Mouse (Mus musculus) G1E-ER4 (cell line): Measurements from ENCODE around the gene Ift81. TPM values are rescaled to one million over a fixed set of nuclear protein-coding genes. Genes with fewer than 3 reads are reported as not detected.

Source experiments
- GATA1 ChIP-seq: IDR thresholded peaks from one replicate; pipeline ENCODE4 v1.8.0; 2012; ENCODE audit warnings: low read length, inconsistent platforms
- polyA plus RNA-seq: library from polyadenylated mRNA; stranded (reverse); fragments of >175 nt; gene quantifications from 2 replicates; pipeline ENCODE4 v1.2.3, GENCODE M21; 2012

The Ift81 gene
- polyA plus RNA-seq, 1 experiment = 1.1 TPM

DNA sequence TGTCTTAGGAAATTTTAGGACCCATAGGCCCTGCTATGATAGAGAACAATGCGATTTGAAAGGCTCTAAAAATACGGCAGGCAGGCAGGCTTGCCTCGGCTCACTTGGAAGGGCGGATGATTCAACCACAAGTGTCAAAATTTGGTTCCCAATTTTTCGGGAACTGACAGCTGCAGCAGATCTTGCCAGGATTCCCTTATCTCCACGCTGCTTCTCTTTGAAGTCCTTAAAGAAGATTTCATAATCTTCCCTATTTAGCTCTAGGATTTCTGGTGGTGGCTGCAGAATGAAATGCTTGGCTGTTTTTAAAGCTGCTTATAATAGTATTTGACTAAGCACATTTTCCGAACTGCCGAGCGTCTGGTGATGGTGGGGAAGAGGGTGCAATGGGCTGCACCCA lies 28.8 kb downstream of the Ift81 start:
- no peak for TF ChIP-seq GATA1

DNA sequence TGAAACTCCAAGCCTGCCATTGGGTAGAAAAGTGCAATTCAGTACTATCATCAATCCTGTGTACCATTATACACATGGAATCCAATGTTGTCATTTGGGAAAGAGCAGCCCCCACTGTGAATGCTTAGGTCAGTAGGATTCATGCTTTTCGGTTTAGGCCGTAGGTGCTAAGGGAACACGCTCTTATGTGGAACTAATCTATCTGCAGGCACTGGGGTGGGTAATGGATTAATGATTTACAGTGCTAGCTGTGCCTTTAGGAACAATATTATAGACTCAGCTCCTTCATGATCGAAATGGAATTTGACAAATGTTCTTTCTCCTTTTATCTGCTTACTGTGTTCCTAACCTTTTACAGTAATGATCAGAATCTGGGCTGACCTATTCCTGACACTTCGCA lies 30.2 kb downstream of the Ift81 start:
- no peak for TF ChIP-seq GATA1

DNA sequence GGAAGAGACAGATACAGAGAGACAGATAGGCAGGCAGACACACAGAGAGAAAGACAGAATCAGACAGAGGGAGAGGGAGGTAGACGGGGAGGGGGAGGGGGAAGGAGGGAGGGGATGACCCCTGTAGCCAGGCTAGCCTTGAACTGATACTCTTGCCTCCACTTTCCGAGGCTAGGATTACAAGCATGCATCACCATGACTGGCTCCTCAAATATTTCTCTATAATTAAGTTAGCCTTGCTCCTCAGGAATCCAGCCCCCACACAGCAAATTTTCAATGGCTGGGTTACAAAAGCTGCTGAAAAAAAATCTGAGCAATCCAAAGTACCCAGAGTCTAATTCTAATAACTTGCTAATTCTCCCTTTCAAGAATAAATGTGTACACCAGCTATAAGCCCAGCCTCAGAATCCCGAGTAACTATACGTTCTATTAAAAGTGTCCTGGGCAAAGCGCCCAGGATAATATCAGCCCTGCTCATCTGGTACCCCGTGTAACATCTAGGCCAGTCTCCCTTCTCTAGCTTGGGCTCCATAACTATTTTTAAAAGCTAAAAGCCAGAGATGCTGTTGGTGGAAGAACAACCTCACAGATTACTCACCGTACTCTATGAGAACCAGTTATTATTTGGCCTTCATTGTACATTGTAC lies 37.5 kb downstream of the Ift81 start:
- no peak for TF ChIP-seq GATA1

DNA sequence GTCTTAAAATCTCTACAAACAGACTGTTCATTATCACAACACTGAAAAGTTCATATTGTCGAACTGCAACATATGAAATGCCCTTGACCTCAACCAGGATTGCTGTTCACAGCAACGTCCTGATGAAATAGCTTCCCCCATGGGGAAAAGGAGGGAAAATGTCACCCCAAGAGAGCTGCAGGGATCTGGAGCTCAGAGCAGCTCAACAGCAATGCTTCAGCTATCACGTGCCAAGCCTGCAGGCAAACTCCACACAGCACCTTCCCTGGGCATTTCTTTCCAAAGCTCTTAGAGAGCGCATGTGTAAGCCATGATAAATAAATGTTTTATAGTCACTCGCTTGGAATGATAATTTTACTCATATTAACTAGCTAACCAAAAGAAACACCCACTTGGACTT lies 42.3 kb downstream of the Ift81 start:
- TF ChIP-seq GATA1 = no peak

DNA sequence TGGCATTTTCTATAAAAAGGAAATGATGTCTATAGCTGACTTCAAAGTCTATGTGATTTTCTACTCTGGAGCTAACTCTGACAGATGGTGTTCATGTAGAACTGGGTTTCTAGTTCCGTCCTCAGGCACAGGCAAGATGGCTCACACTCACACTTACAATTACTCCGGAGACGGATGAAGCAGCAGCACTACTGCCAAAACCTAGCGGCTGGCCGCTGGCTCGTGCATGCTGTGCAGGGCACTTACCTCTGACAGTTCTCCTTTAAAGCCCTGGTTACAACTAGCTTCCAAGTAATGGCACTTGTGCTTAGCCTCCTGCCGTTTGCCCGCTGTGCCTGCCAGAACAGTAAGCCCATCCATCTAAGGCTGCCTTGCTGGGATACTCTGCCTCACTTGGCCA lies 47.7 kb downstream of the Ift81 start:
- TF ChIP-seq GATA1 = no peak

DNA sequence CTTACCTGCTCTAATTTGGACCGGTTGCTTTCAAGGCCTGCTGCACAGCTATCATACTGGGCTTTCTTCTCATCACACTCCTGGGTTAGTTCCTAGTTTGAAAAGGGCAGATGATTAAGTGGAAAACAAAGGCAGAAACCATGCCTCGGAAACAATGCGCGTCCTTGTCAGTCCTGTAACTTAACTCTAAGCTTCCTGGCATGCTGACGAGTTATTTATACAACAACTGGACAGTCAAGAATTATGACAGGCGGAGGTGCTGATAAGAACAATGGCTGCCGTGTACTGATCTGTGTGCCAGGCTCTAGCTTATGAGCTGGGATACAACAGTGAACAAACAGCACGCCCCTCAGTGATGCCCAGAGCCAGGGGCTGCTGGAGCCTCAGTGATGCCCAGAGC lies 53.7 kb downstream of the Ift81 start:
- no peak for TF ChIP-seq GATA1

DNA sequence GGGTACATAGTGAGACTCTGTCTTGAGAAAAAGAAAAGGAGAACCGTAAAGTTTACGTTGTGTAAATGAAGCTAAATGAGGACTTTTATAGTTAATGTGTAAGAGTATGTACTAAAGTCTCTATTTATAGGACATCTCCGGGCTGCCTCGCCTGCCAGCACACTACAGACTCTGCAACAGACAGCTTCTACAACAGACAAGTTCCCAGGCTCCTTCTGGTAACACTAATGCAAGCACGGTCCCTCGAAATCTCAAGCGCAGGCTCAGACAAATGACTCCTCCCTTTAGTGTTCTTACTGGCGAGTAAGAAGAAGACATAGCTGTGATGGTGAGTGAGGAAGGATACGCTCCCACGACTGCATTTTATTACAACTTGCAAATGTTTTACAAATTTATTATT lies 56.2 kb downstream of the Ift81 start:
- TF ChIP-seq GATA1 = no peak

DNA sequence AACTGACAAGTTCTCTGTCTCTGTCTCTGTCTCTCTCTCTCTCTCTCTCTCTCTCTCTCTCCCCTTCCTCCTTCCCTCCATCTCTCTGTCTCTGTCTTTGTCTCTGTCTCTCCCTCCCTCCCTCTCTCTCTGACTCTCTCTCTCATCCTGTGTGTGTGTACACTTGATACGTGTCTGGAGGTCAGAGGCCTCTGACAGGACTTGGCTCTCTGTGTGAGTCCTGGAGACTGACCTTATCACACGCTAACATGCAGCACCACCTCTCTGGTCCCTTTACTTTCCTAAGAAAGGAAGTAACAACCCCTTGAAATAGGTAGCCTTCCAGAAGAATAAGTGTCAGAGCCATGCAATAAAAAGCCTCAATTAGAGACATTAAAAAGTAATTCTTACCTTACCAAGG lies 59.2 kb downstream of the Ift81 start:
- no peak for TF ChIP-seq GATA1

DNA sequence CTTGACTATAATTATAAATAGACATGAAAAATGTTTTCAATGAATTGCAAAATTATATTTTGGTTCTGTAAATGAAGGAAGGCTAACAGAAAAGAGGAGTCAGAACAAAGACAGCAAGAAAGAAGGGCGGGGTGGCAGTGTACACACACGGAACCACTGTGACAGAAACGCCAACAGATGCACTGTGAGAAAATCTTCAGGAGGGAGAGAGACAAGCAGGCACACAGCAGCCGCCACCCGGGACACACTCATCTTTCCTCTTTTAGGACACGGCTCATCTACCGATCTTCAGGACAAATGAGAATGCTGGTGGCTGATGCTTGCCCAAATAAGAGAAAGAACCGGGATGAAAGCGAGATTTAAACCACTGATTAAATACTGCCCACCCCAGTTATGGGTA lies 61.7 kb downstream of the Ift81 start:
- no peak for TF ChIP-seq GATA1

DNA sequence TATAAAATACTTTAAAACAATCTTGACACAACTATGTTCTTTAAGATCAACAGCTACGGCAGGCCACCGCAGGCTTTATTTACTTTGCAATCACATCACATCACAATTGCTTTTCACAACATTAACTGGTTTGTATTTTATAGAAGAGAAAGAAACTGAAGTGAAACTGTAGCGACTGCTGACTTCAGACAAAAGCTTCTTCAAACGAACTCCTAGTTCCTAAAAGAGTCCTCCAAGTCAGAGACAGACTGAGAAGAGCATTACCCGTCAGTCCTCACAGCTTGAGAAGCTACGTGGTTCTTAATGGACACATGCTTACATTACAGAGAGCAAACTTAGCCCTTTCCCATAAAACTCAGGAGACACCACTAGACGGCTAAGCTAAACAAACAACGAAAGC lies 63.9 kb downstream of the Ift81 start:
- no peak for TF ChIP-seq GATA1

DNA sequence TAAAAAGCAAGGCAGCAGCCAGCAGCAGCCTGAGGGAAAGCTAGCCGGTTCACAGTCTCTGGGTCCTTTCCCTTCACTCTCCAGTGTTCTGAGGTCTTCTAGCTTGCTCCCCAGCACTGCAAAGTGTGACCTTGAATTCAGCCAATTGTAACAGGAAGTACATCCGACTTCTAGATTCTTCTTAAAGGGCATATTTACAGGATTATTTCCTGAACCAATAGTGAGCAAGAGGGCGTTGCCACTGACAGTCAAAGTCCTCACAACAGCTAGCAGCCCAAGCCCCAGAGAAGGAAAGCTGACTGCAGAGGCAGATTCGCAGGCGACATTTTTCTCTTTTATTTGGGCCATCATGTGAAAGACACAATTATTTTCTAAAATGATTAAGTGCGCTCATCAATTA lies 65.6 kb downstream of the Ift81 start:
- TF ChIP-seq GATA1 = no peak

DNA sequence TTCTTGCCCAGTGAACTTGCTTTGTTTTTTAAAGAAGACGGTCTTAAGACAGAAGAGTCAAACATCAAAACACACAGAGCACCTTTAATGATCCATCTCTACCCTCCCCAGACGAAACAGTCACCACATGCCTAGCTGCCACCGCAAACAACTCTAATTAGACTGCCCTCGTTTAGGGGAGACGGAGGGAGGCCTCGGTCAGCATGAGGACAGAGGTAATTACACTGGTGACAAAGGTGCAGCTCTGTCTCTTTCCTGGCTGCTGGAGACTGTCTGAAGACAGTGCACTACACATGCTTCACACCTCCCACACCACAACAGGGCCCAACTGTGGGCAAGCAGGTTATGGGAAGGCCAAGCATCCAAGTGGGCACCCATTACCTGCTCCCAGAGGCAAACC lies 66.5 kb downstream of the Ift81 start:
- no peak for TF ChIP-seq GATA1

DNA sequence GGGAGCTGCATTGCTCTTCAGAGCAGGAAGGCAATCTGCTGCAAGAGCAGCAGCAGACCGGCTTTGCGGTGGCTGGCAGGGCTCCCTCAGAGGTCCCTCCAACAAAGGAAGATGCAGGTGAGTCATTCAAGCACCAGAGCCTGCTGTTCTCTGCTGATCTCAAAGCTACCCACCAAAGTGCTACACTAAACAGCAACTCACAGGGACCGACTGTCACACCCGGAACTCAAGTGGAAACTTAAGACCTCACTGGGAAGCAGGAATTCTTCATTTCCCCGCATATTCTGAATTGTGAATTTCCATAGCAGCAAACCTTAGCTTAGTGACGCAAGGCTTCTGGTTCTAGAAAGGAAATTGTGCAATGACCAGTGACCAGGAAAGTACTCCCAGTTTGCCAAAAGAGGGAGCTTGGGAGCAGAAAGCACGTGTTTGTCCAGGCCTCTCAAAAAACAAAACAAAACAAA lies 67.0 kb downstream of the Ift81 start:
- TF ChIP-seq GATA1 = no peak

DNA sequence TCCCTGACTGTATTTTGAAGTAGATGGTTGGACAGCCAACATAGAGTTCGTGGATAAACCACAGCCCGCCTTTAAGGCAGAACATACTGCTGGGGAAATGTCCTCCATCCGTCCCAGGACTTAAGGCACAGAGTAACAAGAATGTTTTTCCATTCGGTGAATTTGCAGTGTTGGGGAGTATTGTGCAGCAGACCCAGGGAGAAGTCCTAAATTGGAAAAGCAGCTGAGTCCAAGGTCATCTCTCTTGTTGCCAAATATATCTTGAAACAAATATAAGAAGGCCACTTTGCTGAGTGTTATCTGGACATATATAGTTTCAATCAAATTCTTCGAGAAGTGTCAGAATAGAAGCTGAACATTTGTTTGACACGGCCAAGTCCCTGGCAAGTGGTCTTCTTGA lies 70.9 kb downstream of the Ift81 start:
- no peak for TF ChIP-seq GATA1

DNA sequence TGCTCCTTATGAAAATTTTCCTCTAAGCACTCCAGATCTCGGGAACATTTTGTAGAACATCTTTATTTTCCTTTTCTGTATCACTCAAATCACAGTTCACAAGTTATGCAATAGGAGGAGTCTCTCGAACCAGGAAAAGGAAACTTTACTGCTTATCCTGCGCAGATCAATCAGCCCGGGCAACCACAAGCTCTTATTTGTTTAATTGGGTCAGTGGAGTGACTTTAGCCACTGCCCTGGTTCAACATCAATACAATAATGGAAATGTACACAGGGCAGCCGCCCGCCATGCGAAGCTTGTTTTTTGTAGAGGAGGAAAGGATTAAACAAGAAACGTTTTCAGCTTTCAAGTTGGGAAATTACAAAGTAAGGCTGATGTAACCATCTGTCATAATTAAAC lies 72.4 kb downstream of the Ift81 start:
- no peak for TF ChIP-seq GATA1

DNA sequence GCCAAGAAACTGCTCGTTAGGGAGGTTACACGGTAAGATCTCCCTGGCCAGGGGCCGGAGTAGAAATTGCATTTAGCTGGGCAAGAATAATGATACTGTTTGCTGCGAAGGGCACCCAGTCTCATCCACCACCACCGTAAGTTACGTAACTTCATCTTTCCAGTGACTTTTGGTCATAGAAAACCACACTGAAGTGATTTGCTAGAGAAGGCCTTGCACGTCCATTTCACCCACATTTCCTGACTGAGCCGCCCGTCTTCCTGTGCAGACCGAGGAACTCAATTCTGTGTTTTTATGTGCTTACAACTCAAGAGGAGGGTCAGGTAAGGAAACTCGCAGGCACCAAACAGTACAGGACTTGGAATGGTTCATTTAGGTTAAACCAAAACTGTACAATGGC lies 76.2 kb downstream of the Ift81 start:
- TF ChIP-seq GATA1 = no peak

DNA sequence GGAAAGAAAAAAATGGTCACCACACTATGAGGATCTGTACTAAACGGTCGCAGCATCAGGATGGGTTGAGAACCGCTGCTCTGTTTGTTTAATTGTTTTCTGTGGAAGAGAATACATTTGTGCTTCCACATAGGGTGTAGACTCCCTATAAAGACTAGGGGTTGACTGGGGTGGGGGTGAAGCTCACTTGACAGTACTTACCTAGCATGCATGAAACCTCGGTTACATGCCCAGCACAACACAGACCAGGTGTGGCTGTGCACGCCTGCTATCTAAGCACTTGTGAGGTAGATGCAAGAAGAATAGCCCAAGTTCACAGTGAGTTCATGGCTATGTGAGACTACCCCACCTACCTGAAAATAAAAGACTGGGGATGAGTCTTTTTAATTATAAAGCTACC lies 76.7 kb downstream of the Ift81 start:
- no peak for TF ChIP-seq GATA1

DNA sequence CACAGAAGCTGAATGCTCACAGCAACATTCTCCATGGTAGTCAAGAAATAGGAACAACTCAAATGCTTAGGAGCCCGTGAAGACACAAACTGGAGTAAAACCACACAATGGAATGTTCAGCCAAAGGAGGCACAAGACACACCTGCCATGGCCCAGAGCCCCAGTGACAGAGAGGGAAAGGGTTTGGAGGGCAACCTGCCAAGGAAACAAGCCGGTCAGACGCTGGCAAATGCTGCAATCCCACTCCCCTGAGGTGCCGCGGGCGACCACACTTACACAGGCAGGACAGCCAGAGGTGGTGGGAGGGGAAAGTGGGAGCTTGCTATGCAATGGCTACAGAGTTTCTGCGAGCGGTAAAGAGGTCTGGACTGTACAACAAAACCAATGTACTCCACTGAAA lies 80.4 kb downstream of the Ift81 start:
- no peak for TF ChIP-seq GATA1
